Mouse (Mus musculus) intestine, embryonic 15.5 days (tissue): Measurements from ENCODE around the gene Drg2. TPM values are rescaled to one million over a fixed set of nuclear protein-coding genes. Genes with fewer than 3 reads are reported as not detected.

Source experiments
- ATAC-seq: fragments of 200-750 bp; cut with Nextera tagmentation; 2 replicates; pipeline ENCODE4 v1.8.0; 2017; ENCODE audit warnings: moderate TSS enrichment, moderate library complexity
- H3K27ac ChIP-seq: fragments of 300-500 bp; sonication (generic); 2 replicates; pipeline ENCODE4 v1.5.1; 2015; ENCODE audit warnings: mild to moderate bottlenecking, inconsistent platforms
- H3K27me3 ChIP-seq: fragments of 300-500 bp; sonication (generic); replicated peaks from 2 replicates; pipeline ENCODE4 v1.6.1; 2015; ENCODE audit warnings: inconsistent platforms
- H3K36me3 ChIP-seq: fragments of 300-500 bp; sonication (generic); 2 replicates; pipeline ENCODE4 v1.6.1; 2015; ENCODE audit warnings: inconsistent platforms
- H3K4me1 ChIP-seq: fragments of 300-500 bp; sonication (generic); replicated peaks from 2 replicates; pipeline ENCODE4 v1.6.1; 2015; ENCODE audit warnings: inconsistent platforms
- H3K4me2 ChIP-seq: fragments of 300-500 bp; sonication (generic); replicated peaks from 2 replicates; pipeline ENCODE4 v1.6.1; 2015; ENCODE audit warnings: mild to moderate bottlenecking, inconsistent platforms
- H3K4me3 ChIP-seq: fragments of 300-500 bp; sonication (generic); replicated peaks from 2 replicates; pipeline ENCODE4 v1.5.1; 2015; ENCODE audit warnings: inconsistent platforms
- H3K9ac ChIP-seq: fragments of 300-500 bp; sonication (generic); 2 replicates; pipeline ENCODE4 v1.6.1; 2015; ENCODE audit warnings: inconsistent platforms
- H3K9me3 ChIP-seq: fragments of 300-500 bp; sonication (generic); 2 replicates; pipeline ENCODE4 v1.6.1; 2016; ENCODE audit warnings: inconsistent platforms
- WGBS: fragments of 180-500 bp; shearing (Covaris S2); methylation state at CpG from one replicate; pipeline ENCODE4 v1.1.7; 2015; 5-methylcytosine and 5-hydroxymethylcytosine counted together
- polyA plus RNA-seq: library from polyadenylated mRNA; unstranded; fragments of >200 nt; fragmentation: Nextera tagmentation; extraction: Ambion mirVana; gene quantifications from 2 replicates; pipeline ENCODE4 v1.2.1, GENCODE M21; 2015

The Drg2 gene
- polyA plus RNA-seq = 96.7 and 101 TPM in 2 replicates

GRCm38 (mm10) chr11:60454080-60454744, at the start of gene Drg2:
Gene Drg2, plus strand, starts transcription at chr11:60454591.
- Histone ChIP-seq H3K9me3 (no peaks in the 10 kb centered on the region), H3K27me3 (no peaks in the 10 kb centered on the region), H3K4me1 (peaks cover 10% of the 10 kb centered on the region), H3K27ac (peak within 1 kb of the TSS; percentile 13; the same call in 1 of the 2 replicates), H3K9ac (peak within 1 kb of the TSS; percentile 51), H3K4me2 (peak within 1 kb of the TSS; percentile 74), H3K4me3 (peak within 1 kb of the TSS; percentile 67), H3K36me3 (peaks cover 14% of the 10 kb centered on the region)
- WGBS = 4% methylated on average over 27 of the region's 27 CpGs
- peak; percentile 93 for ATAC-seq

DNA sequence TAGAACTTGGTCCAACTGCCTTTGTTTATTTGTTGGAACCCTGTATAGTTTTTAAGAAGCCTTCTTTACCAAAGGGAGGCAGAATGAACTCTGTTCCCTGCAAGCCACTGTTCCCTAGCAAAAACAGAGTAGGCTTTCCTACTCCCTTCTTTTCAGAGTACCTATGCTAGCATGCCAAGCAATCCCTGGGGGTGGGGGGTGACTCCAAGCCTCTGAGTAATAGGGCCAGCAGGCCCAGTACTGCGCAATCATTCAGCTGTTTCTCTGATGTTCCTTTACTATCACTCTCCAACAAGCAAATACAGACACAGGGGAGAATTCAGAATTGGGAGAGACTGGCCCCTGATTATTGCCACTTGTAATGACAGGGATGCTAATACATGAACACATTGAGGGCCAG, 47.8 kb upstream of the Drg2 start:
- no peaks in the 10 kb centered on the region for H3K27me3 ChIP-seq
- no peak overlapping the region for H3K4me2 ChIP-seq
- H3K27ac ChIP-seq = no peak overlapping the region
- H3K9me3 ChIP-seq = no peaks in the 10 kb centered on the region
- no peak for ATAC-seq
- peaks cover 33% of the 10 kb centered on the region for H3K36me3 ChIP-seq
- WGBS = 95% methylated on average over 1 of the region's 1 CpGs
- no peaks in the 10 kb centered on the region for H3K4me1 ChIP-seq
- no peak overlapping the region for H3K4me3 ChIP-seq
- H3K9ac ChIP-seq = no peak overlapping the region

GRCm38 (mm10) chr11:60412173-60412572, 42.2 kb upstream of the Drg2 start:
- no peak for ATAC-seq
- Histone ChIP-seq H3K27ac (no peak overlapping the region), H3K9ac (no peak overlapping the region), H3K4me1 (peaks cover 6% of the 10 kb centered on the region; the same call in 1 of the 2 replicates), H3K4me2 (no peak overlapping the region), H3K27me3 (no peaks in the 10 kb centered on the region), H3K9me3 (no peaks in the 10 kb centered on the region), H3K36me3 (0 out of 2 replicates have a peak, but pooled peaks cover 4% of the 10 kb centered on the region), H3K4me3 (no peak overlapping the region)
- 8% methylated on average over 3 of the region's 3 CpGs for WGBS

GRCm38 (mm10) chr11:60412921-60413320, 41.5 kb upstream of the Drg2 start:
- no peaks in the 10 kb centered on the region for H3K9me3 ChIP-seq
- H3K27me3 ChIP-seq = no peaks in the 10 kb centered on the region
- H3K36me3 ChIP-seq = 0 out of 2 replicates have a peak, but pooled peaks cover 2% of the 10 kb centered on the region
- no peak for ATAC-seq
- WGBS = 78% methylated on average over 2 of the region's 2 CpGs
- H3K4me3 ChIP-seq = no peak overlapping the region
- H3K27ac ChIP-seq = no peak overlapping the region
- peaks cover 6% of the 10 kb centered on the region; the same call in 1 of the 2 replicates for H3K4me1 ChIP-seq
- H3K9ac ChIP-seq = no peak overlapping the region
- no peak overlapping the region for H3K4me2 ChIP-seq

GRCm38 (mm10) chr11:60416590-60416962, 37.8 kb upstream of the Drg2 start:
- Histone ChIP-seq H3K27me3 (no peaks in the 10 kb centered on the region), H3K4me2 (peak overlapping the region; percentile 73), H3K9me3 (no peaks in the 10 kb centered on the region), H3K4me3 (peak overlapping the region; percentile 92), H3K4me1 (peaks cover 16% of the 10 kb centered on the region), H3K27ac (peak overlapping the region; percentile 60; the same call in 1 of the 2 replicates), H3K9ac (peak overlapping the region; percentile 73), H3K36me3 (no peaks in the 10 kb centered on the region)
- peak; percentile 60 for ATAC-seq
- WGBS = under 1% methylated on average over 21 of the region's 21 CpGs

DNA sequence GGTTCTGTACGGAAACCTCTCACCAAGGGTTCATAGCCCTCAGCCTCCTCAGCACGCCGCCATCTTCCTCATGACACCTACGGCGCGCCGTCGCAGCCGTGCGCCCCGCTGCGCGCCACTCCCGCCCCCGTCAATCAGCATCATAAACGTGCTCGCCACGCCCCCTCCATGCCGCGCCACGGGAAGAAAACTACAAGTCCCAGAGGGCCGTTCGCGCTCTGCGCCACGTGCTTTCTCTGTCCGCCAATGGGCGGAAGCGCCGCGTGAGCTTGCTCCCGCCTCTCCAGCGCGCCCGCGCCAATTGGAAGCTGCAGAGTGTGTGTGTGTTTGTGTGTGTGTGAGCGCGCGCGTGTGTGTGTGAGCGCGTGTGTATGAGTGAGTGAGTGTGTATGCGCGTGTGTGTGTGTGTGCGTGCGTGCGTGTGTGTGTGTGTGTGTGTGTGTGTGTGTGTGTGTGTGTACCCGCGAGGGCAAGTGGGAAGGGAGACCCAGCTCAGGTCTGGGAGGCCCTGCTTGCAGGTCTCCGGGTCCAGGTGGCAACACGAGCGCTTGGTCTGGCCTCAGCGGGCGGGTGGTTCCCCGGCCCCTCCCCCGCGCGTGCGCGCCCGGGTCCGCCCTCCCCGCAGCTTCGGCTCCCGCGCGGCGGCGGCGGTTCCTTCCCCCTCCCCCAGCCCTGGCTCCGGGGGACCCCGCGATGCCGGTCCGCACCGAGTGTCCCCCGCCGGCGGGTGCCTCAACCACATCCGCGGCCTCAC, 37.3 kb upstream of the Drg2 start, which contains the start of gene Gid4:
Gene Gid4 (plus strand): TSS at position 183 of the 754 bp plus-strand sequence.
- WGBS = under 1% methylated on average over 65 of the region's 81 CpGs
- peak; percentile 97 for ATAC-seq
- Histone ChIP-seq H3K4me2 (peak within 1 kb of the TSS; percentile 85), H3K4me1 (peaks cover 16% of the 10 kb centered on the region), H3K4me3 (peak within 1 kb of the TSS; percentile 92), H3K27me3 (no peaks in the 10 kb centered on the region), H3K9ac (peak within 1 kb of the TSS; percentile 95), H3K27ac (peak within 1 kb of the TSS; percentile 91), H3K36me3 (no peaks in the 10 kb centered on the region), H3K9me3 (no peaks in the 10 kb centered on the region)

DNA sequence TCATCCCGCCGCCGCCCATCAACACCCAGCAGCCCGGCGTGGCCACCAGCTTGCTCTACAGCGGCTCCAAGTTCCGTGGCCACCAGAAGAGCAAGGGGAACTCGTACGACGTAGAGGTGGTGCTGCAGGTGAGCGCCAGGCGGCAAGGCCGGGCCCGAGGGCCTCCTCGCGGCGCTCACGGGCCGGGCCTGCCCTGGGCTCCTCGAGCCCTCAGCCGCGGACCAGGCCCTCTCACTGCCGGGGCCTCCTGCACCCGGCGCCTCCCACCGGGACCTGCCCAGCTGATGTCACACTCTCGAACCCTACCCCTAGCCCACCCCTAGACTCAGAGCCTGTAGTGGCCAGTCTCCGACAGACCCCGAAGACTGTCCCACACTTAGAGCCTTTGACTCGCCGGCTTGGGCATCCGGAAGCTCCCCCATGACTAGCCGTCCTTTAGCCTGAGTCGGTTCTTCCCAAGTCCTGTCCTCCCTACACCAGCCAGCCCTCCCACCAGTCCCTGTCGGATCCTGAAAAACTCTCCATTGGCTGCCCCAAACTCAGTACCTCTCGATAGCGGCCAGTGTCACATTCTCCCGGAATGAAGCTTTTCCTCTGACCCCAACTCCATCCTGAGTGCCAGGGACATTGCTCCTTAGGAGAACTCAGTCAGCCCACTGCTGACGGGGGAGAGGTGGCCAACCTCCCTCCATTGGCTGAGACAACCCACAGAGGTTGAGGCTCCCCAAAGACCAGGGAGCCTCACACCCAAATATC, 36.5 kb upstream of the Drg2 start, which contains the start of gene Atpaf2:
Gene Atpaf2 (minus strand): TSS at position 741 of the 756 bp plus-strand sequence.
- peak within 1 kb of the TSS; percentile 91 for H3K27ac ChIP-seq
- ATAC-seq = peak; percentile 38
- WGBS = under 1% methylated on average over 39 of the region's 39 CpGs

DNA sequence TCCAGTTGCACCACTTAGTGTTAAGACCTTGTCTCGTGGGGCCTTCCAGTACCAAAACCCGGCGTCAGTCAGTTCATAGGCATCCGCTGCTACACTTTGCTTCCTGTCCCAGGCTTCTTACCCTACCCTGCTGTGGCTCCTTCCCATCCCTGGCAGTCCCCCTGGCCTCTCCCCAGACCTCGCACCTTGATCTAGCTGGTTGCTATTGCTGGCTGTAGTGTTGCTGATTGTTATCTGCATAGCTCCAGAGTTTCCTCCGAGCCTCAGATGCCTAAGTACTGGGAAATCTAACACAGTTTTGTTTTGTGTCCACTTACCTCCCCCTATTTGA, 36.0 kb upstream of the Drg2 start:
- no peaks in the 10 kb centered on the region for H3K36me3 ChIP-seq
- H3K9me3 ChIP-seq = no peaks in the 10 kb centered on the region
- H3K9ac ChIP-seq = peak overlapping the region; percentile 95
- H3K27ac ChIP-seq = peak overlapping the region; percentile 91
- peak overlapping the region; percentile 85 for H3K4me2 ChIP-seq
- no peaks in the 10 kb centered on the region for H3K27me3 ChIP-seq
- WGBS = 6% methylated on average over 6 of the region's 6 CpGs
- H3K4me3 ChIP-seq = peak overlapping the region; percentile 92
- H3K4me1 ChIP-seq = peaks cover 16% of the 10 kb centered on the region
- ATAC-seq = no peak

More for the DNA sequence above, 36.5 kb upstream of the Drg2 start, which contains the start of gene Atpaf2:
- H3K4me2 ChIP-seq = peak within 1 kb of the TSS; percentile 85
- H3K27me3 ChIP-seq = no peaks in the 10 kb centered on the region
- no peaks in the 10 kb centered on the region for H3K36me3 ChIP-seq
- H3K4me3 ChIP-seq = peak within 1 kb of the TSS; percentile 92
- peak within 1 kb of the TSS; percentile 95 for H3K9ac ChIP-seq
- no peaks in the 10 kb centered on the region for H3K9me3 ChIP-seq
- peaks cover 16% of the 10 kb centered on the region for H3K4me1 ChIP-seq

- H3K4me2 ChIP-seq = no peak overlapping the region
- no peaks in the 10 kb centered on the region for H3K36me3 ChIP-seq
- no peak for ATAC-seq
- H3K4me3 ChIP-seq = no peak overlapping the region
- H3K27ac ChIP-seq = no peak overlapping the region
- H3K9ac ChIP-seq = no peak overlapping the region
- H3K4me1 ChIP-seq = peaks cover 10% of the 10 kb centered on the region
- no peaks in the 10 kb centered on the region for H3K27me3 ChIP-seq
- H3K9me3 ChIP-seq = no peaks in the 10 kb centered on the region
- 60% methylated on average over 6 of the region's 6 CpGs for WGBS
These were observed 32.2 kb upstream of the Drg2 start for GRCm38 (mm10) chr11:60422046-60422668.

GRCm38 (mm10) chr11:60423006-60423405, 31.4 kb upstream of the Drg2 start:
- WGBS = 69% methylated on average over 1 of the region's 1 CpGs
- Histone ChIP-seq H3K9me3 (no peaks in the 10 kb centered on the region), H3K27ac (no peak overlapping the region), H3K9ac (no peak overlapping the region), H3K27me3 (no peaks in the 10 kb centered on the region), H3K36me3 (no peaks in the 10 kb centered on the region), H3K4me1 (peaks cover 10% of the 10 kb centered on the region), H3K4me2 (no peak overlapping the region), H3K4me3 (no peak overlapping the region)
- ATAC-seq = no peak

GRCm38 (mm10) chr11:60426417-60426816, 28.0 kb upstream of the Drg2 start:
- H3K27me3 ChIP-seq = no peaks in the 10 kb centered on the region
- 70% methylated on average over 1 of the region's 1 CpGs for WGBS
- peak; percentile 49; the same call in 1 of the 2 replicates for ATAC-seq
- no peaks in the 10 kb centered on the region for H3K4me1 ChIP-seq
- H3K9me3 ChIP-seq = no peaks in the 10 kb centered on the region
- no peaks in the 10 kb centered on the region; the same call in 1 of the 2 replicates for H3K36me3 ChIP-seq
- H3K4me3 ChIP-seq = no peak overlapping the region
- H3K27ac ChIP-seq = peak overlapping the region; percentile 24; the same call in 1 of the 2 replicates
- H3K9ac ChIP-seq = no peak overlapping the region
- no peak overlapping the region for H3K4me2 ChIP-seq
